ENCODE assay signal across 11 mouse cellular contexts in genomic region chr17:71019309-71019655, GRCm38 (mm10). TPM values are rescaled to one million over a fixed set of nuclear protein-coding genes. Genes with fewer than 3 reads are reported as not detected.
A peak's percentile ranks its signal among the peaks of the same experiment; 100 is the strongest.
DNase-seq lines count a peak whose midpoint lies in the region; ATAC-seq and TF ChIP-seq lines count a peak whose summit lies in the region.
"Had no signal": no experiment of that assay in that cellular context is flagged by ENCODE, and none has a peak within 500 bp of the region (broad histone marks: within the 10 kb centered on the region; RNA-seq: fewer than 3 reads in every experiment).

No protein-coding gene starts in this region.

- H3K9ac ChIP-seq in liver, embryonic 11.5 days (ENCODE audit: low read depth, low read length) = peak overlapping the region; percentile 50; the same call in 1 of the 2 replicates
- no peak overlapping the region for H3K9ac ChIP-seq in liver, postnatal 0 days (replicated peaks)
- no peak overlapping the region for H3K9ac ChIP-seq in embryonic facial prominence, embryonic 15.5 days
- peak overlapping the region; percentile 71 for H3K9ac ChIP-seq in heart, embryonic 15.5 days
- H3K9ac ChIP-seq in liver, embryonic 13.5 days = 0 out of 2 replicates have a peak overlapping the region, but pooled peaks have one; percentile 31
- H3K9ac ChIP-seq: neural tube, embryonic 13.5 days had no signal

- H3K27ac ChIP-seq in liver, embryonic 11.5 days (ENCODE audit: low read depth, low read length) = no peak overlapping the region
- H3K27ac ChIP-seq in liver, postnatal 0 days (ENCODE audit: low read depth) = no peak overlapping the region
- peak overlapping the region; percentile 61 for H3K27ac ChIP-seq in embryonic facial prominence, embryonic 15.5 days (replicated peaks)
- H3K27ac ChIP-seq in heart, embryonic 15.5 days = peak overlapping the region; percentile 97
- no peak overlapping the region for H3K27ac ChIP-seq in liver, embryonic 13.5 days
- H3K27ac ChIP-seq: neural tube, embryonic 13.5 days had no signal

- TF ChIP-seq CTCF in liver, postnatal 0 days (IDR thresholded peaks at IDR 0.05; ENCODE audit: low read depth) = no peak

- no peaks in the 10 kb centered on the region for H3K9me3 ChIP-seq in liver, embryonic 11.5 days (ENCODE audit: control insufficient read depth, low read length)
- H3K9me3 ChIP-seq in liver, postnatal 0 days (ENCODE audit: low read length) = no peaks in the 10 kb centered on the region
- no peaks in the 10 kb centered on the region for H3K9me3 ChIP-seq in embryonic facial prominence, embryonic 15.5 days (replicated peaks)
- H3K9me3 ChIP-seq in heart, embryonic 15.5 days (replicated peaks) = no peaks in the 10 kb centered on the region
- no peaks in the 10 kb centered on the region for H3K9me3 ChIP-seq in liver, embryonic 13.5 days (replicated peaks)
- H3K9me3 ChIP-seq: neural tube, embryonic 13.5 days had no signal

- TF ChIP-seq EP300 in liver, postnatal 0 days (IDR thresholded peaks at IDR 0.05; ENCODE audit: low read depth) = no peak

- H3K4me2 ChIP-seq in liver, embryonic 11.5 days = peak overlapping the region; percentile 45
- no peak overlapping the region for H3K4me2 ChIP-seq in liver, postnatal 0 days (ENCODE audit: low read depth, low read length)
- H3K4me2 ChIP-seq in embryonic facial prominence, embryonic 15.5 days (replicated peaks) = no peak overlapping the region
- H3K4me2 ChIP-seq in heart, embryonic 15.5 days = peak overlapping the region; percentile 32
- H3K4me2 ChIP-seq in liver, embryonic 13.5 days = 0 out of 2 replicates have a peak overlapping the region, but pooled peaks have one; percentile 2
- H3K4me2 ChIP-seq: neural tube, embryonic 13.5 days had no signal

- peaks cover 8% of the 10 kb centered on the region for H3K4me1 ChIP-seq in liver, embryonic 11.5 days (replicated peaks; ENCODE audit: control insufficient read depth, insufficient read depth, low read length)
- no peaks in the 10 kb centered on the region for H3K4me1 ChIP-seq in liver, postnatal 0 days (ENCODE audit: insufficient read depth)
- peaks cover 12% of the 10 kb centered on the region; the same call in 1 of the 2 replicates for H3K4me1 ChIP-seq in embryonic facial prominence, embryonic 15.5 days
- peaks cover 42% of the 10 kb centered on the region for H3K4me1 ChIP-seq in heart, embryonic 15.5 days (replicated peaks)
- peaks cover 9% of the 10 kb centered on the region for H3K4me1 ChIP-seq in liver, embryonic 13.5 days (replicated peaks)

- H3K36me3 ChIP-seq in liver, embryonic 11.5 days (ENCODE audit: control insufficient read depth, insufficient read depth, low read length) = no peaks in the 10 kb centered on the region
- no peaks in the 10 kb centered on the region for H3K36me3 ChIP-seq in liver, postnatal 0 days (replicated peaks; ENCODE audit: insufficient read depth, low read length)
- H3K36me3 ChIP-seq in embryonic facial prominence, embryonic 15.5 days = no peaks in the 10 kb centered on the region
- H3K36me3 ChIP-seq in heart, embryonic 15.5 days = peaks cover 6% of the 10 kb centered on the region; the same call in 1 of the 2 replicates
- no peaks in the 10 kb centered on the region for H3K36me3 ChIP-seq in liver, embryonic 13.5 days
- H3K36me3 ChIP-seq: neural tube, embryonic 13.5 days had no signal

- ATAC-seq in liver, embryonic 11.5 days (replicated peaks; ENCODE audit: low FRiP score) = peak; percentile 49
- no peak for ATAC-seq in liver, postnatal 0 days
- 0 out of 2 replicates have a peak, but pooled peaks have one; percentile 37 for ATAC-seq in embryonic facial prominence, embryonic 15.5 days (ENCODE audit: insufficient number of reproducible peaks, low FRiP score, low TSS enrichment, low read depth)
- peak; percentile 86 for ATAC-seq in heart, embryonic 15.5 days (replicated peaks; ENCODE audit: insufficient number of reproducible peaks, insufficient read depth, low FRiP score, low read depth)
- no peak for ATAC-seq in liver, embryonic 13.5 days (ENCODE audit: low read depth)
- ATAC-seq: forebrain, embryonic 14.5 days had no signal

- no peaks in the 10 kb centered on the region for H3K27me3 ChIP-seq in liver, embryonic 11.5 days (replicated peaks; ENCODE audit: control insufficient read depth, insufficient read depth, low read length)
- no peaks in the 10 kb centered on the region for H3K27me3 ChIP-seq in liver, postnatal 0 days (ENCODE audit: insufficient read depth, low read length)
- no peaks in the 10 kb centered on the region for H3K27me3 ChIP-seq in embryonic facial prominence, embryonic 15.5 days
- H3K27me3 ChIP-seq in heart, embryonic 15.5 days = no peaks in the 10 kb centered on the region
- H3K27me3 ChIP-seq in liver, embryonic 13.5 days = no peaks in the 10 kb centered on the region
- H3K27me3 ChIP-seq: neural tube, embryonic 13.5 days had no signal

- 20% methylated on average over 6 of the region's 6 CpGs for WGBS in liver, embryonic 11.5 days
- 33% methylated on average over 6 of the region's 6 CpGs for WGBS in liver, postnatal 0 days (ENCODE audit: insufficient replicate concordance)
- WGBS in embryonic facial prominence, embryonic 15.5 days = 48% methylated on average over 6 of the region's 6 CpGs
- 12% methylated on average over 6 of the region's 6 CpGs for WGBS in heart, embryonic 15.5 days
- WGBS in liver, embryonic 13.5 days (ENCODE audit: insufficient replicate concordance) = 25% methylated on average over 6 of the region's 6 CpGs

- no peak for DNase-seq in liver, embryonic 11.5 days (ENCODE audit: low spot score)
- no peak for DNase-seq in liver, postnatal 0 days
- no peak for DNase-seq in liver, embryonic 13.5 days
- no peak for DNase-seq in layer of hippocampus, adult 11-12 months (ENCODE audit: low spot score)
- DNase-seq in right cerebral cortex, postnatal 14 days = no peak
- DNase-seq: cerebellum, postnatal 36 days; kidney, postnatal 10 days had no signal

- peak overlapping the region; percentile 26; the same call in 1 of the 2 replicates for H3K4me3 ChIP-seq in liver, embryonic 11.5 days (ENCODE audit: low read depth, low read length)
- no peak overlapping the region for H3K4me3 ChIP-seq in liver, postnatal 0 days (ENCODE audit: low read depth, low read length)
- H3K4me3 ChIP-seq in embryonic facial prominence, embryonic 15.5 days (replicated peaks) = 0 out of 2 replicates have a peak overlapping the region, but pooled peaks have one; percentile 2
- H3K4me3 ChIP-seq in heart, embryonic 15.5 days = peak overlapping the region; percentile 56
- H3K4me3 ChIP-seq in liver, embryonic 13.5 days (replicated peaks) = no peak overlapping the region; the same call in 1 of the 2 replicates
- H3K4me3 ChIP-seq: neural tube, embryonic 13.5 days had no signal

RNA-seq across cellular contexts. Expression of gene Myl12a, which starts 16.6 kb away (rescaled TPM):
- polyA plus RNA-seq in liver, embryonic 11.5 days (2014; fragmentation: Nextera tagmentation; extraction: Ambion mirVana) = 428 and 442 TPM in 2 replicates
- polyA plus RNA-seq in liver, postnatal 0 days (2015; fragmentation: Nextera tagmentation; extraction: Ambion mirVana) = 195 and 199 TPM in 2 replicates
- 665 and 690 TPM in 2 replicates for polyA plus RNA-seq in embryonic facial prominence, embryonic 15.5 days (2015; fragmentation: Nextera tagmentation; extraction: Ambion mirVana)
- polyA plus RNA-seq in heart, embryonic 15.5 days (2015; fragmentation: Nextera tagmentation; extraction: Ambion mirVana) = 619 and 705 TPM in 2 replicates
- 237 and 258 TPM in 2 replicates for polyA plus RNA-seq in liver, embryonic 13.5 days (2015; fragmentation: Nextera tagmentation; extraction: Ambion mirVana)

RNA-seq across cellular contexts. Expression of gene Myom1, which starts 16.8 kb away (rescaled TPM):
- polyA plus RNA-seq in liver, embryonic 11.5 days (2014; fragmentation: Nextera tagmentation; extraction: Ambion mirVana) = 5.8 and 7.3 TPM in 2 replicates
- polyA plus RNA-seq in liver, postnatal 0 days (2015; fragmentation: Nextera tagmentation; extraction: Ambion mirVana) = 2.1 and 4.4 TPM in 2 replicates
- polyA plus RNA-seq in embryonic facial prominence, embryonic 15.5 days (2015; fragmentation: Nextera tagmentation; extraction: Ambion mirVana) = 22.9 and 32.8 TPM in 2 replicates
- polyA plus RNA-seq in heart, embryonic 15.5 days (2015; fragmentation: Nextera tagmentation; extraction: Ambion mirVana) = 164 and 185 TPM in 2 replicates
- polyA plus RNA-seq in liver, embryonic 13.5 days (2015; fragmentation: Nextera tagmentation; extraction: Ambion mirVana) = 1.7 and 2.1 TPM in 2 replicates

Comparison
In these comparisons a context has a peak if more than half of its experiments do, and no peak if none do; other contexts are left out.
1. ATAC-seq: peak in liver, embryonic 11.5 days (single experiment), embryonic facial prominence, embryonic 15.5 days (single experiment) and heart, embryonic 15.5 days (single experiment); none in liver, postnatal 0 days (single experiment) and liver, embryonic 13.5 days (single experiment).
2. H3K4me2 ChIP-seq: peak in liver, embryonic 11.5 days (single experiment), heart, embryonic 15.5 days (single experiment) and liver, embryonic 13.5 days (single experiment); none in liver, postnatal 0 days (single experiment) and embryonic facial prominence, embryonic 15.5 days (single experiment).
3. H3K4me3 ChIP-seq: peak in liver, embryonic 11.5 days (single experiment), embryonic facial prominence, embryonic 15.5 days (single experiment) and heart, embryonic 15.5 days (single experiment); none in liver, postnatal 0 days (single experiment) and liver, embryonic 13.5 days (single experiment).
4. H3K9ac ChIP-seq: peak in liver, embryonic 11.5 days (single experiment), heart, embryonic 15.5 days (single experiment) and liver, embryonic 13.5 days (single experiment); none in liver, postnatal 0 days (single experiment) and embryonic facial prominence, embryonic 15.5 days (single experiment).
5. H3K27ac ChIP-seq: peak in embryonic facial prominence, embryonic 15.5 days (single experiment) and heart, embryonic 15.5 days (single experiment); none in liver, embryonic 11.5 days (single experiment), liver, postnatal 0 days (single experiment) and liver, embryonic 13.5 days (single experiment).